Mouse (Mus musculus) thymus, adult 18-20 months (tissue): Measurements from ENCODE around the gene Amigo1.

ENCODE experiments used
- DNase-seq, 2 experiments: peaks; one replicate each; pipeline ENCODE4 v3.0.0; 2022; ENCODE audit warnings: mixed read lengths in 2 of 2

The Amigo1 gene

DNA sequence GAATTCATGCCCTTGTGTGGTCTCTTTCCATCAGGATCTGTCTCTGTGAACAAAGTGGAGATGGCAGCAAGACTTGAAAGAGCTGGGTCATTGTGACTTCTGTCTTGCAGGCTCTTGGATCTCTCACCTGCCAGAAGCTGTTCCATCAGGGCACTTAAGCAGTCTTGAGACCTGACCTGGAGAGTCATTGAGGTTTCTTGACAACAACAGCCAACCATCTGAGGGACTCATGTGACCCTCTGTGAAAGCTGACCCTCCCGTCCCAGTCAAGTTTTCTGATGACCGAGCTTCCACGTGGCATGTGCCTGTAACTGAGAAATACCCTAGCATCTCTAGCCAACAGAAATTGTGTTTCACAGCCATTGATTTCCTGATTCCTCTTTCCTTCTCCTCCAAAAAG is 1.4 kb upstream of the Amigo1 start:
- DNase-seq: no peak

DNA sequence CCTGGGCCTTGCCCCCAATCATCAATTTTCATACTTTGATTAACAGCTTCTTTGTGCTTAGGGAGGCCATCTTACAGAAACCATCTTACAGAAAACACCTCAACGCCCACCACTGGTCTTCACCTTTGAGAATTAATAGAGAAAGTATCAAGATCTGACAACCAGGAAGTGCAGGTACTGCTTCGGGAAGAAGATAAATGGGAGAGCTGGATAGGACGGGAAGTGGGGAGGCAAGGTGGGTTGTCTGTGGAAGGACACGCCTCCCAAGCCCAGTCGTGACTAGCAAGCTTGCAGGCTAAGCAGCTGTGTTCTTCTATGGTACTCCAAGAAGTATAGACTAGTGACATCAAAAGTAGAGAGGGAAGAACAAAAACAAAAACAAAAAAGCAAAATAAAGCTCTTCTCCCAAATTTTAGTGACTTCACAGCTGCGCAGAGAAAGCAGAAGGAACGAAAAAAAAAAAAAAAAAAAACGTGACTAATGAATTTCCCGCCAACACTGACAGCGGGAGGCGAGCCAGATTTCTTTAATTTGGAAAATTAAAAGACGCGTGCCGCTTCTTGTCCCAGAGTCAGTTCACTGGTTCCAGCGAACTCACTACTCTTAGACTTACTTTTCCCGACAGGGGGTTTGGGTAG is 556 bp upstream of the Amigo1 start:
- DNase-seq: no peak

DNA sequence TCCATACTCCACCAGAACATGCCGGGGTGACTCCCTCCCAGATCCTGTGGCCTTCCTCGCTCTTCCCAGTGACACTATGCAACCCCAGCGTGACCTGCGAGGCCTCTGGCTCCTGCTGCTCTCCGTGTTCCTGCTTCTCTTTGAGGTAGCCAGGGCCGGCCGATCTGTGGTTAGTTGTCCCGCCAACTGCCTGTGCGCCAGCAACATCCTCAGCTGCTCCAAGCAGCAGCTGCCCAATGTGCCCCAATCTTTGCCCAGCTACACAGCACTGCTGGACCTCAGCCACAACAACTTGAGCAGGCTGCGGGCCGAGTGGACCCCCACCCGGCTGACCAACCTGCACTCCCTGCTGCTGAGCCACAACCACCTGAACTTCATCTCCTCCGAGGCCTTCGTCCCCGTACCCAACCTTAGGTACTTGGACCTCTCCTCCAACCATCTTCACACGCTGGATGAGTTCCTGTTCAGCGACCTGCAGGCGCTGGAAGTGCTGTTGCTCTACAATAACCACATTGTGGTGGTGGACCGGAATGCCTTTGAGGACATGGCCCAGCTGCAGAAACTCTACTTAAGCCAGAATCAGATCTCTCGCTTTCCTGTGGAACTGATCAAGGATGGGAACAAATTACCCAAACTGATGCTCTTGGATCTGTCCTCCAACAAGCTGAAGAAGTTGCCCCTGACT is 1.1 kb downstream of the Amigo1 start:
- DNase-seq: no peak

DNA sequence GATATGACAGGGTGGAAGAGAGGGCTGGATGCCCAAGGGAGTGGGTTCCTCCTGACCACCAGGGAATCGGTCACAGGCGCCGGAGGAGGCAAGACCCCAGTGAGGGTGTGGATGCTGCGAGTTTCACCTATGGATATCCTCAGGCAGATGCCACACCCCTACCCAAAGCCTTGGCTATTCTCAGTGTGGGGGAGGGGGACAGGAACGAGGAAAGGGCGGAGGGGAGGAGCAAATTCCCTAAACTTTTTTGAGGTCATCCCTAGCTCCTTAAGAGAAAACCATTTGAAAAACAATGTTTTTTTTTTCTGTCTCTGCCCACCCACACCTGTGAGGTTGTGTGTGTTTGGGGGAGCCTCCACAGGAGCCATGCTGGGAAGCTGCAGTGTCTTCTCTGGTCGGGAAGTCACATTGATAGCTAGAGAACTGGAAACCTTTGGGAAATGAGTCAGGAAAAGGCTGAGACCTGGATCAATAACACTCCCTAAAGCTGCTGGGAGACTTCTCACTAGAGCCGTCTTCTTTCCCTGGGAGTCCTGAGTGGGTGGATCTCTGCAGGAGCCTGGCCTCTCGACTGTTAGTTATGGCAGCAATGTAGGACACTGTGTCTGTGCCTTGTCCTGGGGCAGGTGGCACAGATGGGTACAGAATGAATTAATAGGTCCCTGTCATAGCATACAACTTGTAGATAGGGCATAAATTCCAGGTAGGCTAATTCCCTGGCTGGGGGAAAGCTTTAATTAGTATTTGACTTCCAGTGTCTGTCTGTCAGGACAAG is 2.8 kb downstream of the Amigo1 start:
- no peak for DNase-seq

- no peak for DNase-seq
Observed at GRCm38 (mm10) chr3:108189897-108190296, 3.8 kb downstream of the Amigo1 start.

DNA sequence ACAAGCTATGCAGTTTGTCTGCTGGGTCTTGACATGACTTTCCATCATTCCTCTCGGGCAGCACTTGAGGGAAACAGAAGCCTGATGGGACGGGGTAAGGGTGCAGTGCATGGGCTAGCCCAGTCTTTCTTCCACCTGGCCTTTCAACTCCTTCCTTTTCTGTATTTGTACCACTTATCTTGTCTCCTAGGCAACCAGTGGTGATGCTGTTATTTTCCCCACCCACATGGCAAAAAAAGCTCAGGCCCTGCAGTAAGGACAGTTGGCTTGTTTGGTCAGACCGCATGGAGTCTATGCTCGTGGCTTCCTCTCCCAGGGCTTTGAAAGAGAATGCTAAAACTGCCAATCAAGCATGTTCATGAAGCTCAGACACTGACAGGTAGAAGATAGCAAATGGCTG is 7.6 kb downstream of the Amigo1 start:
- no peak for DNase-seq

DNA sequence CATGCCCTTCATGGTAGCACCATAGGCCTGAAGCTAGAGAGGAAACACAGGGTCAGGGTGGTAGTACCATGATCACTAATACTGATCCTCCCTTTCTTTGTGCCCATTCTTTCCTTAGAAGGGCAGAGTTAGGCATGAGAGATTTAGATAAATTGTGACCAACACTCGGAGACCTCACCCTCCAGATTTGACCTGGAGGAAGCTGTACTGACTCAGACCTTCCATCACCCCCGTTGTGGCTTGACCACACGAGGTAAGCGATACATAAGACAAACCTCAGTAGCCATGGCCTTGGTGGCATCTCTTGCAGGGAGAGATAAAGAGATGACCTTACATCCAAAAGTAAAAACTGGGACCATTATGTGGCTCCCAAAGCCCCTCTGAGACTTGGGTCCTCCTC is 9.2 kb downstream of the Amigo1 start:
- DNase-seq: no peak

DNA sequence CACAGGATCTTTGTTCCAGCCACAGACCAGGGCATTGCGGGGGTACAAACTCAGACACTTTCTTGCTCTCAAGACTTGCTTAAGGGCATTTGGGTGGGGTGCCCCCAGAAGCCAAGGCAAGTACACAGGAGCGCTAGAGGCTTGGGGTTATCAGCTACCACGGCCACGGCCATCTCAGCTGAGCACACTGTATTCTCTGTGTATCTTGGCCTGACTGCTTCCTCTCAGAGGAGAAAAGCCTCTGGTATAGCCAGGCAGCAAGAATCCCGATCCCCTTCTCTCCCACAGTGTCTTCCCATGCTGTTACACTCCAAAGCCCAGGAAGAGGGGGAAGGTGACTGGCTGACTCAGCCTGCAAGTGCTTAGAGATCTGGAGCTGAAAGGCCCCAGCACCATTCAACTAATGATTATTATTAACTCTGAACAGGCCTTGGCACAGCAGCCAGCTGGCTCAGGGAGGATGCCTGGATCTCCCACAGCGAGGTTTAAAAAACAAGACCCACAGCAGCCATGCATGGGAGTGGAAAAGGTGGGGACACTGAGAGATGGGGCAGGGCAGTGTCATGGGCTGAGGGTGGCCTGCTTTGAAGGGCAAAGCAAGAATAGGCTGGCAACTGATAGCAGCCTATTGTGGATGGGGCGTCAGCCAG is 9.9 kb downstream of the Amigo1 start:
- no peak for DNase-seq

DNA sequence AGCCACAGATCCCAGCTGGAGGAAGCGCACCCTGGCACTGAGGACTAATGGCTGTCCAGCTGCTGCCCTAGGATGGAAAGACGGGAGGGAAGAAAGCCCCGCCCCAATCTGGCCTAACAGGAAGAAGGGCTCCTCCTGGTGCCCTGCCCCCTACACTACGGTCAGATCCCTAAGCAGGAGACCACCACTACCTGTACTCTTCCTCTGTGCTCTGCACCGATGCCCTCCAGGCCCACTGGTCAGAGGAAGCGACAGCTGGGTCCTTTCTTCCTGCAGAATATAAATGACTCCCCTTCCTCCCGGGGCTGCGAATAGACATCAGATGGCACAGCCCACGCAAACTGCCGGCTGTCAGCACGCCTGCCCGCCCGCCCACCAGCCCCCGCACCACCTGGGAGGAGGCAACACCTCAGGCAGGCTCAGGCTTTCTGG is 10.9 kb downstream of the Amigo1 start:
- DNase-seq: no peak

DNA sequence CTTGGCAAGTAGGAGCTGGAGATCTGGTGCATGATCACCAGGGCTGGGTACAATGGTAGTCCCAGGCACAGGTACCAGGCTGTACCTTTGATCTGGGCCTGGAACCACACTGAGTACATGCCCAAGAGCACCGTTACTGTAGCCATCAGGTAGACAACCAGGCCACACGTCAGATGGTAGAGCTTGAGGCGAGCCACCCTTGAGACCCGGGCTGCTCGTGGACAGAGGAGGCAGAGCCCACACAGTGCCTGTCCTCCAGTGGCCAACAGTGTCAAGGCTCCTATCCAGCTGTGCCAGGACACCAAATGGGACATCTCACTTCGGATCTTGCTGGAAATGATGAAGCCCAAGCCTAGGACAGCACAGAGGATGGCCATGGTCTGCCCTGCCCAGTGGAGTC is 13.1 kb downstream of the Amigo1 start:
- no peak for DNase-seq

- DNase-seq: peak; percentile 95 to 97
Observed at GRCm38 (mm10) chr3:108200329-108201323, 14.5 kb downstream of the Amigo1 start, which contains the start of gene Cyb561d1. Gene Cyb561d1 (minus strand): TSS chr3:108201212.

DNA sequence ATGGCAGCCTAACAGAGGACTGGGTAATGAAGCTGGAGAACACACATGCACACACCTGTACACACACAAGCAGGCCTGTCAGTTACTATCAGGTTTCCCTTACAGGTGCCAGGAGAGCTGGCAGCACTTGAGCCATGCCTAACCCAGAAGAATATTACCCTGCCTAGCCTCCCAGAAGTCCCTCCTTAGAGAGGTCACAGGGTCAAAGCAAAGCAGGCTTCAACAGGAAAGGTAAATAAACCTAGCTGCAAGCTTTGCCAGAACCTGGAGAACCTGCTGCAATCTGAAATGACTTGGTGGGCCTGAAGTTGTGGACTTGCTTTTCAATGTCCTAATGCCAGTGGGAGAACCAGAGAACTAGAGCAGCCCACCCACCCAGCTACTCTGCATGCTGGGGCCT is 16.4 kb downstream of the Amigo1 start:
- no peak for DNase-seq

DNA sequence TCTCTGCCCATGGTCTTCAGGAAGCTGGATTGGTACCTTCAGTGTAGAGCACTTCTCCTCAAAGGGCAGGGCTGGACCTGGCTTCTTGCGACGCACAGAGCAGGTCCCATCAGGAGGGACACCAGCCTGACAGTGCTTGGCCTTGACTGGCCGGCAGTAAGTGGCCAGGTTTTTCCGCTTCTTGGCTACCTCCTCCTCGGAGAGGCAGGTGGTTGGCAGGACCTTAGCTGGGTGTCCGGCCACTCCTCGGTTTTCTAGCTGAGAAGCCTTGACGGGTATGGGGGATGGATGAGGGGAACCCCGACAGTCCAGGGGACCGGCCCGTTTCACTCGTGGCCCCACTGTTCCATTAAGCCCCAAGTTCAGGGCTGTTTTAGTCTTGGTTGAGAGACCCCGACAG is 17.1 kb downstream of the Amigo1 start:
- DNase-seq: no peak

GRCm38 (mm10) chr3:108203621-108204325 is 17.6 kb downstream of the Amigo1 start:
- DNase-seq: peak in 1 of 2 experiments; percentile 52

- no peak for DNase-seq
Observed at GRCm38 (mm10) chr3:108204470-108204869, 18.3 kb downstream of the Amigo1 start.

DNA sequence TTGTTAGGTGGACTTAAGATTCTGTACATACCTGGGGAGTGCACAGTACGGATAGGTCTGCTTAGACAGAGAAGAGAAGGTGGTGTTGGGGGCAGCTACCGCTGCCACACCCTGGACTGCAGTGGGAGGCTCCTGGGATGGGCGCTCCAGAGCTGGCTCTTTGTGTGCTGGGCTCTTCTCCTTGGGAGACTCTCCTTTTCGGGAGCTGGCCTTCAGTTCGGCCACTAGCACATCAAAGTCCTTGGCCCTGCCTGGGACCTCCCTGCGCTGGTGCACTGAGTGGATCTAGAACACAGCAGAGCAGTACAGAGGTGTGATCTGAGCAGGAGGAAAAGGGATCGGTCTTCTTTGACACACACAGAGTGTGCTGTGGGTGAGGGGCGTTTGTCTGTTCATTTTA is 19.5 kb downstream of the Amigo1 start:
- no peak for DNase-seq

DNA sequence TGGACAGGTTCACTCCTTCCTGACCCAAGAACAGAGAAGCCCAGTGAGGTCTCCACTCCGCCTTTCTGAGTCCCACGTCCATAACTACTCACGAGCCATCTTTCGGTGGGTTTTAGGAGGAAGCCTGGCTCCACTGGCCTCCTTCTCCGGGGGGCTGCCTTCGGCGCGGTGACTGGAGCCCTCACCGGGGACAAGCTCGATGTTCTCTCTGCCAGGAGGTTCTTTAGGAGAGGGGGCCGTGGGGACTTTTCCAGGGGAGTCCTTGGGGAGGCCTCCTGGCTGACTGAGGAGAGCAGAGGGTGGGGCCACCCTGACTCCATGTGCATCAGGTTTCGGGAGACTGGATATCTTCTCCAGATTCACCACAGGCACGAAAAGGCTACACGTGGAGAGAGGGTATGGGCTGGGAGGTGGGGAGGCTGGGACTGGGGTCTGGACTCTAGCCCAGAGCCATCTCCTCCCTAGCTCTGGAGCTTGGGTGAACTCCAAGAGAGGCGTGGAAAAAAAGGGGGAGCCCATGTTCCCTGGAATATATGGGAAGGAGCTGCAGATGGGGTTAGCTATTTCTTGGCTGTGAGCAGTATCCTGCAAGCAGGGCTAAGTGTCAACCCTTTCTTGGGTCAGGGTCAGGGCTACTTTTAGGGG is 20.7 kb downstream of the Amigo1 start:
- no peak for DNase-seq

DNA sequence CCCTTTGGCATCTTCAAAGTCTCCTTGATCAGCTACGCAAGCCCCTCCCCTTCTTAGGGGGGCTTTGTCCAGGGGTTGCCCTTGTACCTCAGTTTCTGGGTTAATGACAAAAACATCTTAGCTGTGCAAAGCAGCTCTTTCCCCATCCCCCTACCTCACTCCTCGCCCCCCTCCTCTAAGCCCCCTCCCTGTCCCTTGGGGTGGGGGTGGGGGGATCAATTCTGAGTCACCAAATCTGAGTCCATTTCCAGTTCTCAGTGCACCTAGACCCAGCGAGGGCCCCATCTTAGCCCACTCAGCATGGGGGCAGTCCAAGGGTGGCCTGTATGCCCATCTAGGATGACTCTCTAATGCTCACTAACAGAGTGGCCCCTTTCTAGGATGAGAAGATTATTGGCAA is 22.9 kb downstream of the Amigo1 start:
- DNase-seq: no peak

GRCm38 (mm10) chr3:108209536-108209935 is 23.4 kb downstream of the Amigo1 start:
- DNase-seq: peak in 1 of 2 experiments; percentile 39

- DNase-seq: peak; percentile 91 to 94
Observed at GRCm38 (mm10) chr3:108209946-108210770, 24.0 kb downstream of the Amigo1 start.
